Mouse (Mus musculus) thymus, postnatal 0 days (tissue): ENCODE data around the gene Snx29. TPM values are rescaled to one million over a fixed set of nuclear protein-coding genes. Genes with fewer than 3 reads are reported as not detected.
"Not testable (repeated sequence)": the region's sequence is repeated elsewhere in the genome, so short reads cannot be mapped to it uniquely, and the experiment has no call there.

Experiments
- DNase-seq: peaks from one replicate; pipeline ENCODE4 v3.0.0-alpha.2; 2015; ENCODE audit warnings: low spot score
- polyA plus RNA-seq: library from polyadenylated mRNA; unstranded; fragments of >200 nt; fragmentation: Nextera tagmentation; extraction: Ambion mirVana; gene quantifications from 2 replicates; pipeline ENCODE4 v1.2.1, GENCODE M21; 2015

The Snx29 gene
- polyA plus RNA-seq: 7.2 and 11.4 TPM in 2 replicates

DNA sequence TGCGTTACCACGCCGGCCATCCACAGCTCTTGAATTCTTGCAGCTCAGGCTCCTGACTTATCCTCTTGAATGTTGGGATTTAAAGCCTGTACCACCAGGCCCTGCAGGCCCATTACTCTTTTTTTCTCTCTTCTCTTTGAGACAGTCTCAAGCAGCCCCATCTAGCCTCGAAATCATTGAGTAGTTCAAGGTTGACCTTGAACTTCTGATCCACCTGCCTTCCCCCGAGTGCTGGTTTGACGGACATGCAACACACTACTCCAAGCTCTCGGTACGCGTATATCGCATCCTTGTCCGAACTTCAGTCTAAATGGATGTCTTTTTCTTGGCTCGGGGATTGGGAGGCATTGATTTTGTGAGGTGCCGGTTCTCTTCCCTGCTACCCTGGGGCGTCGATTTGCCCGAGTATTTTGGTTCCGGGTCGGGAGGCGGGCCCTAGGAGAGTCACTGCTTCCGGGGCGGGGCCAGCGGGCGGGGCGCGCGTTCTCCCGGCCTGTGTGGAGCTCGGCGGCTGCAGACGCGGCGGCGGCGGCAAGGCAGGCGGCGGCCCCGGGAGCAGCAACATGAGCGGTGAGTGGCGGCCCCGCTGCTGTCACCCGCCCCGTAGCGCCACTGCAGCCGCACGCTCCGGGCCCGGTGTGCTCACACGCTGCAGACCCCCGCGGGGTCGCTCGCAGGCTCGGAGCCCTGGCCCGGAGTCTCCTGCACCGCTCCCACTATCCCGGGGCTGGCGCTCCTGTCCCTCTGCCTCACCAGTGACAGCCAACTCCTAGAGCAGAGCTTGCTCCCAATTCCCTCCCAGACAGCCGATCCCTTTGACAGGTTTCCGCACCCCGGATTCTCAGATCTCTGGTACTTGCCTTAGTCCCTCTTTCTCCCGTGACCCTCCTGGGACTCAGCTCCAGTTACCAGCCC is at the start of gene Snx29:
Gene Snx29 (plus strand): TSS at position 500 of the 915 bp plus-strand sequence.
- peak; percentile 94 for DNase-seq

- DNase-seq: no peak
Observed at GRCm38 (mm10) chr16:11276888-11277287, 45.8 kb upstream of the Snx29 start.

DNA sequence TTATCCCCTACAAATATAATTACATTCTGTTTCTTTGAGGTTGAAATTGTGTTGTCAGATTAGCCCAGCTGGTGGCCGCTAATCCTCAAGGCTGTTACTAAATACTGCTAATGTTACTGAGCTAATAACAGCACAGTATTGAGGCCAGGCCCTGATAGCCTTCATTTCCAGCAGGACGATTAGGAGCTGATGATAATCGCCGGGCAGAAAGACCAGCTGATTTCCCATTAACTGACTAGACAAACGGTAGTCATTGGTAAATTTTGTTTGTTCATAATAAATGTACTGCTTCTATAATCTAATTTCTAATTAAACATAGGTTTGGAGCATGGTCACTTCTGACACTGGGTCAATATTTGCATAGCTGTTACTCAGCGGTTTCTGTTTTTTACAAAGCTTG is 43.9 kb upstream of the Snx29 start:
- no peak for DNase-seq

GRCm38 (mm10) chr16:11282655-11283232 is 40.0 kb upstream of the Snx29 start:
- no peak for DNase-seq

GRCm38 (mm10) chr16:11284881-11285280 is 37.8 kb upstream of the Snx29 start:
- no peak for DNase-seq

DNA sequence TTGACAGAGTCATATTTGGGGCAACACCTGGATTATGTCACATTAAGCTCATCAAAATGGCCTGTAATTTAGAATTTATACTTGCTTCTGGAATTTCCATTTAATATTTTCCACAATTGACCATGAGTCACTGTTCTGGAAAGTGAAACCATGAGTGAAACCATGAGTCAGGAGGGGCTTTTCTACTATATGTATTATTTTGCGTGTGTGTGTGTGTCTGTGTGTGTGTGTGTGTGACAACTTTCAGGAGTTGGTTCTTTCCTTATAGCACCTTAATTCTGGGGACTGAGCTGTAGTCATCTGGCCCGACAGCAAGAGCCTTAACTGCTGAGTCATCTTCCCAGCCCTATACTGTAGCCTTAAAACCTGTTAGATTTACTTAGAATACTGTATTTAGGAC is 36.8 kb upstream of the Snx29 start:
- DNase-seq: no peak

- not testable (repeated sequence) for DNase-seq
Observed at GRCm38 (mm10) chr16:11288873-11289272, 33.8 kb upstream of the Snx29 start.

DNA sequence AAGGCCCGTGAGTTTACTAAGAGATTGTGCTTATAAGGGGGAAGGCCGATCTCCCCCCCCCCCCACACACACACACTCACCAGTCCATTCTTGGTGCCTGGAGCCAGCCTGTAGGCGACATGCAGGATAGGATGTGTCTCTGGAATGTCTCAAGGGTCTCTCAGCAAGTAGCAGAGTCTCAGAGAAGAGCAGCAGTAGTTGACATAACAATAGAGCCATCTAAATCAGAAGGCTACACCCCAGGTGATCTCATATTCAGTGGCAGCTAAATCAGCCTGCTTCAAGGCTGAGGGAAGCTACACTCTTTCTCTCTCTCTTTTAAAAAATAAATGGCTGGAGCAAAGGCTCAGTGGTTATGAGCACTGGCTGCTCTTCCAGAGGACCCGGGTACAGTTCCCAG is 27.1 kb upstream of the Snx29 start:
- DNase-seq: not testable (repeated sequence)

GRCm38 (mm10) chr16:11297700-11298099 is 25.0 kb upstream of the Snx29 start:
- peak; percentile 35 for DNase-seq

DNA sequence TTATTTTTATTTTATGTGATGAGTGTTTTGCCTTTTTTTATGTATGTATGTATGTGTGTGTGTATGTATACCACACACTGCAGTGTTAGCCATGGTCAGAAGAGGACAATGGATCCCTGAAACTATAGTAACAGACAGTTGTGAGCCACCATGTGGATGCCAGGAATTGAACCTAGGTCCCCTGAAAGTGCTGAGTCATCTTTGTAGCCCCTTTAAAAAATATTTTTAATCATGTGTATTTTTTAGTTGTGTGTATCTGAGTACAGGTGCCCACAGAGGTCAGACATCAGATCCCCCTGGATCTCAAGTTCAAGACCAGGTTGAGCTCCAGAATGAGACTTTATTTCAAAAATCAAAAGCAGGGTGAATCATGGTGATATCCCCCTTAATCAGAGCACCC is 19.0 kb upstream of the Snx29 start:
- no peak for DNase-seq

GRCm38 (mm10) chr16:11305531-11305930 is 17.2 kb upstream of the Snx29 start:
- no peak for DNase-seq

- no peak for DNase-seq
Observed at GRCm38 (mm10) chr16:11313512-11313911, 9.2 kb upstream of the Snx29 start, which contains the start of gene Tnfrsf17. Gene Tnfrsf17, plus strand, starts transcription at chr16:11313812.

GRCm38 (mm10) chr16:11315786-11316320 is 6.9 kb upstream of the Snx29 start:
- no peak for DNase-seq

DNA sequence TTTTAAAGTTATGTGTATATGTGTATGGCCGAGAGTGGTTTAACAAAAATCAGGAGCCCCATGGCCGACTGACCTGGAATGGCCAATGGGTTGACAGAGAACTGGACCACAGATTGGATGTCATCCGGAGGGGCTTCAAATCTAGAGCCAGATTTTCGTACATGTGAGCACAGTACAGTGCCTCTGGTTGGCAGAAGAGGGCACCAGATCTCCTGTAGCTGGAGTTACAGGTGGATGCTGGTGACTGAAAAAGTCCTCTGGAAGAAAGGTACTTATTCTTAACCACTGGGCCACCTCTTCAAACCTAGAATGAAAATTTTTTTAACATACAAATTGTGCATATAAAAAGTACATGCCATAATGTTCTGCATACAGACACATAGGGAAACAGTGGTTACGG is 6.0 kb upstream of the Snx29 start:
- DNase-seq: no peak

DNA sequence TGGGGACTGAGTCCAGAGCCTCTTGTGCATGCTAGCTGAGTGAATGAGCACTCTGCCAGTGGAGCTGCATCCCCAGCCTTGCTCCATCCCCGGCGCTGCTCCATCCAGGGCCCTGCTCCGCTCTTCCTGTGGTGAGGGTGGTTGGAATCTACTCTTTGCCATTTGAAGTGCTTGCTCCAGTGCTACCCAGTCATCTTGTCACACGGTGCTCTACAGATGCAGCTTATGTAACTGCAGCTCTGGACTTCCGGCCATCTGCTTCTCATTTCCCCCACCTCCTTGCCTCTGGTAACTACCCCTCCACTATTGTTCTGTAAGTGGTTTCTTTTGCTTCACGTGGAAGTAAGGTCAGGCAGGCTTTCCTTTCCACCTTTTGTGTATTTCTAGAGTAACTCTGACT is 5.4 kb upstream of the Snx29 start:
- DNase-seq: peak; percentile 21

DNA sequence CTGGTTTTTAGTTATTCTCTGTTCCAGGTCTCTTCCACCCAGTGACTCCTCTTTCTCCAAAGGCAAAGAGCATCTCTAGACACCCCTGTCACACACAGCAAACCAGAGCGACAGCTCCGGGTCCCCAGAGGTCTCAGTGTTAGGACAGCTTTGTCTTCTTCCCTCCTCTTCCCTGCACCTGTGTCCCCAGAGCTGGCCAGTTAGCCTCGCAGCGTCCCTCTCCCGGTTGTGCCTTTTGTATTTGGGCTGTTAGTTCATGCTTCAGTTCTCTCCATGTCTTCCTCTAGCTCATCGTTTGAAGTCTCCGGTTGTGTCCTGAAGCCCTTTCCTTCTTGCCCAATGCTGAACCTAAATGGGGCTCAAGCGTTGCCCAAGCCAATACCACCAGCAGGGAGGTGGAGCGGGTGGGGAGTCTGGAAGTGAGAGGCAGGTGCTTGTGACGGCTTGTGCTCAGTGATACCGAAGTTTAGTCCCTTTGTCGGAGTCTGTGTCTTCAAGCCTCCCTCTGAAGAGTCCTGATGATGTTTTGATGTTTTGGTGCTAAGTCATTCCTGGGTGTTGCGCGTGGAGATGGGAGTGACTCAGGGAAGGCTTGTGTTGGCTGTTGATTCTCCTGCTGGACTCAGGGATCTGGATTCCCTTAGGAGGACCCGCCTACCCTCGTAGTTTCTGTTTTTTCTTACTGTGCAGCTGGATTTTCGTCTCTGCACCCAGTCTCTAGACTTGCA is 780 bp downstream of the Snx29 start:
- DNase-seq: peak; percentile 30

GRCm38 (mm10) chr16:11330081-11330800 is 7.5 kb downstream of the Snx29 start:
- no peak for DNase-seq

GRCm38 (mm10) chr16:11331030-11331429 is 8.3 kb downstream of the Snx29 start:
- no peak for DNase-seq

GRCm38 (mm10) chr16:11343292-11343815 is 20.6 kb downstream of the Snx29 start:
- no peak for DNase-seq

GRCm38 (mm10) chr16:11351903-11352302 is 29.2 kb downstream of the Snx29 start:
- DNase-seq: no peak

GRCm38 (mm10) chr16:11359173-11359572 is 36.5 kb downstream of the Snx29 start:
- no peak for DNase-seq
